Mouse (Mus musculus): ENCODE data around the gene Hilpda. TPM values are rescaled to one million over a fixed set of nuclear protein-coding genes. Genes with fewer than 3 reads are reported as not detected.

Gene Hilpda
- polyA plus RNA-seq (2015; fragmentation: Nextera tagmentation; extraction: Ambion mirVana), result 28.4 and 29.0 TPM in 2 replicates

DNA sequence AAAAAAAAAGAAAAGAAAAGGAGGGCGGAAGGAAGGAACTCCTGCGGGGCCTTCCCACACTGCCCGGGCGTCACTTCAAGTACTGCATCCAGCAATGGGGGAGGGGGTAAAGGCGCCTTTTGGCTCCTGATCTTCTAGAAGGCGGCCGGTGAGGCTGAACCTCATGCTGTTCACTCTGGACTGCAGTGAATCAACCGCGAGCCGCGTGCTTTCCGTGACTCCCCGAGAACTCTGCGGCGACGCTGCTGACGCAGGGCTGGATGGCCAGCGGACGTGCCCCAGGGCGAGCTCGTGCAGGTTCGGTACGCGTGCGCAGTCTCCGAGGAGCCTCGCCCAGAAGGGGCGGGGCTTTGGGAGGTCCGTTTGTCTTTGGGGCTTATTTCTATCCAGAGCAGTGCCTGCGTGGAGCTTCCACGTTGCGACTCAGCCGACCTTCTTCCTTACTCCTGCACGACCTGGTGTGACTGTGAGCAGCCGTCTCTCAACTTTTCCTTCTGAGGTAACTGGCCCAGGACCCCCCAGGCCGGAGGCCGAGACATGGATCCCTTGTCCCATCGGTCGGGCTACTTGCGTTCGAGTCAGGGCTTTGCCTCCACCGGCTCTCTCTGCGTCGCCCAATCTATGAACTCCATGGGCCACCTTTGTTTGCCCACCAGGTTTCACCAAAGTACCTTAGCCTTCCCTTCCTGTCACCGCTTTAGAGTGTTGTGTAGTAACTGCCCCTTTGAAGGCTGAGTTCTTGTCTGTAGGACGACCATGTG, at the start of gene Hilpda:
TSS of gene Hilpda (plus strand) at position 177 of the 761 bp plus-strand sequence.
- Histone ChIP-seq H3K4me1 (peaks cover 13% of the 10 kb centered on the region), H3K27me3 (replicated peaks) (no peaks in the 10 kb centered on the region), H3K9me3 (replicated peaks) (no peaks in the 10 kb centered on the region), H3K4me3 (replicated peaks) (peak within 1 kb of the TSS; percentile 61), H3K27ac (replicated peaks) (peak within 1 kb of the TSS; percentile 79), H3K4me2 (peak within 1 kb of the TSS; percentile 79), H3K9ac (replicated peaks) (peak within 1 kb of the TSS; percentile 71), H3K36me3 (peaks cover 5% of the 10 kb centered on the region; the same call in 1 of the 2 replicates)
- ATAC-seq (ENCODE audit: low FRiP score), result peak; percentile 93
- WGBS, result under 1% methylated on average over 46 of the region's 46 CpGs

DNA sequence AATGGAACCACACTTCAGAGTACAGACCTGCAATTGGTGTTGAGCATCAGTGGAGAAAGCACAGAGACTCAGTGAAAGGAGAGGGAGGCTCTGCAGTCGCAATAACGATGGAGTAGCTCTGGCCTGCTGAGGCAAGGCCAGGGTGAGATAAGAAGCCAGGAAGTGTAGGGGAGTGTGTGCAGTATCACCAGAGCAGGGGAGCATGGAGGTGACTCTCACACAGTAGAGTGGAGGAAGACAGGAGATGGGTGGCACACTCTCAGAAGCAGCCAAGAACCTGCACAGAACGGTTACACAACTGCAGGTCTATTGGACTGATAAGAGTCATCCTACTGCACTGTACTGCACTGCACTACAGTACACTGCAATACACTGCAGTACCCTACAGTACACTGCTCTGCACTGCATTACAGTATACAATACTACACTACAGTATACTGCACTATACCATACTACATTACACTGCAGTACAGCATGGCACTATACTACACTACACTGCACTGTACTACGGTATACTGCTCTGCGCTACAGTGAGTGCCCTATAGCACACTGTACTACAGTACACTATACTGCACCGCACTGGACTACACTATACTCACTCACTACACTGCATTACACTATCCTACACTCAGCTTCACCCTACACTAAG, 42.9 kb upstream of the Hilpda start:
- no peak overlapping the region for H3K4me2 ChIP-seq
- H3K36me3 ChIP-seq, result no peaks in the 10 kb centered on the region
- no peak overlapping the region for H3K9ac ChIP-seq (replicated peaks)
- WGBS, result 91% methylated on average over 6 of the region's 6 CpGs
- ATAC-seq (ENCODE audit: low FRiP score), result no peak; the same call in 1 of the 2 replicates
- H3K27ac ChIP-seq (replicated peaks), result no peak overlapping the region
- no peaks in the 10 kb centered on the region for H3K4me1 ChIP-seq
- H3K4me3 ChIP-seq (replicated peaks), result no peak overlapping the region
- H3K9me3 ChIP-seq (replicated peaks), result no peaks in the 10 kb centered on the region
- no peaks in the 10 kb centered on the region for H3K27me3 ChIP-seq (replicated peaks)

DNA sequence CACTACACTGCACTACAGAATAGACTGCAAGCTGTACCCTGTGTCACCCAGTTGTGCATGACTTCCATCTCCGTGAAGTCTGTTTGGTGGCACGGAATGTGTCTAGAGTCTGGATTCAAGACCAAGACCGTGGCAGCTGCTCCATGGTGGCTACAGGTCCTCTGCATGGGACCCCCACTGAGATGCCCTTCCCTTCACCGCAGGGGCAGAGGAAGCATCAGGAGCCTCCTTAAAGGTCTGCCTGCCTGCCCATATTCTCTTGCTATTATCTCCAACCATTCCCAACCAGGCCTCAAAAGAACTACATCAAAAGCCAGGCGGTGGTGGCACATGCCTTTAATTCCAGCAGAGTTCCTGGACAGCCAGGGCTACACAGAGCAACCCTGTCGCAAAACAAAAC, 41.9 kb upstream of the Hilpda start:
- ATAC-seq (ENCODE audit: low FRiP score), result no peak
- 64% methylated on average over 6 of the region's 6 CpGs for WGBS
- Histone ChIP-seq H3K4me1 (no peaks in the 10 kb centered on the region), H3K27me3 (replicated peaks) (no peaks in the 10 kb centered on the region), H3K4me3 (replicated peaks) (no peak overlapping the region), H3K9me3 (replicated peaks) (no peaks in the 10 kb centered on the region), H3K4me2 (no peak overlapping the region), H3K36me3 (no peaks in the 10 kb centered on the region), H3K9ac (replicated peaks) (no peak overlapping the region), H3K27ac (replicated peaks) (no peak overlapping the region)

DNA sequence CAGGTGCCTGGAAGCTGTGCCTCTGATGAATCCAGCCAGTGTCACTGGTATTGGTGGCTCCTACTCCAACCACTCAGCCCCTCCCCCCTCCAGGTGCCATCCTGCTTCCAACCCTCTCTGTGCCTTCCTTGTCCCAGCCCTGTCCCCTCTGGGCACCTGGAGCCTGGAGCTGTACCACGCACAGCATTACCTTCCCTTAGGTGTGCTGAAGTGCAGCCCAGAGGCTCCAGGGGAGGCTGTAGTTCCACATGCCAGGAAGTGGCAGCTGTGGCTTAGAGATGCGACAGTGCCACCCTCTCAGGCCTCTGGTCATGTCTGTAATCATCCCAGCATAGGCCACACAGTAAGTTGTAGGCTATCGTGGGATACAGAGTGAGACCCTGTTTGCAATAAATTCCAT, 40.5 kb upstream of the Hilpda start:
- no peak overlapping the region for H3K9ac ChIP-seq (replicated peaks)
- no peak for ATAC-seq (ENCODE audit: low FRiP score)
- H3K4me1 ChIP-seq, result no peaks in the 10 kb centered on the region
- WGBS, result 77% methylated on average over 3 of the region's 3 CpGs
- no peaks in the 10 kb centered on the region for H3K27me3 ChIP-seq (replicated peaks)
- no peaks in the 10 kb centered on the region for H3K36me3 ChIP-seq
- no peak overlapping the region for H3K4me2 ChIP-seq
- no peak overlapping the region for H3K27ac ChIP-seq (replicated peaks)
- no peak overlapping the region for H3K4me3 ChIP-seq (replicated peaks)
- H3K9me3 ChIP-seq (replicated peaks), result no peaks in the 10 kb centered on the region

DNA sequence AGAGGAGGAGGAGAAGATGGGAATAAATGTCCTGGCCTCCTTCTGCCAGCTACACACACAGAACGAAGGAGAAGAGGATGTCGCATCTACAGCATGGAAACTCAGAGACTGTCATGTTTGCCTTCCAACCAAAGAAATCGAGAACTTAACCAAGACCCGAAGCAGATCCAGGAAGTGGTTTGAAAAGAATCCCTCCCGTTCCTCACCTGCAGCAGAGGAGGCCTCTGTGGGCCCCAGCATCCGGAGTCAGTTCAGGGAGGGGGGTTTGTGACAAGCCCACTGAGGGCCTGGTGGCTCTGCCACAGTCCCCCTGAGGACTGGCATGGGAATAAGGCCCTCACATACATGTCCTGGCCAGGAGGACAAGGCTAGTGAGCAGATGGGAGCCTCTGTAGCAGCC, 40.0 kb upstream of the Hilpda start:
- Histone ChIP-seq H3K36me3 (no peaks in the 10 kb centered on the region), H3K9ac (replicated peaks) (no peak overlapping the region), H3K27ac (replicated peaks) (no peak overlapping the region), H3K4me3 (replicated peaks) (no peak overlapping the region), H3K4me1 (no peaks in the 10 kb centered on the region), H3K27me3 (replicated peaks) (no peaks in the 10 kb centered on the region), H3K9me3 (replicated peaks) (no peaks in the 10 kb centered on the region), H3K4me2 (no peak overlapping the region)
- WGBS, result 89% methylated on average over 6 of the region's 6 CpGs
- no peak for ATAC-seq (ENCODE audit: low FRiP score)

DNA sequence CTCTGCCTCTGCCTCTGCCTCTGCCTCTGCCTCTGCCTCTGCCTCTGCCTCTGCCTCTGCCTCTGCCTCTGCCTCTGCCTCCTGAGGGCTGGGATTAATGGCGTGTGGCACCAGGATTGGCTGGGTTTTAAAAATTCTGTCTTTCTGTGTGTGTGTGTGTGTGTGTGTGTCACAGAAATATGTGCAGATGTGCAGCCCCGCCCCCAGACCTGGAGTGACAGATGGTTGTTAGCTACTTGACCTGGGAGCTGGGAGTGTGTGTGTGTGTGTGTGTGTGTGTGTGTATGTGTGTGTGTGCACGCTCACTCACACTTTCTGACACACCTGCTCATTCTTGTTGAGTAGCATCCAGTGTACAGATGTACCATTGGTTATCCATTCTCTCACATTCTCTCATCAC, 38.6 kb upstream of the Hilpda start:
- WGBS, result 79% methylated on average over 3 of the region's 3 CpGs
- no peaks in the 10 kb centered on the region for H3K27me3 ChIP-seq (replicated peaks)
- H3K4me3 ChIP-seq (replicated peaks), result no peak overlapping the region
- H3K4me2 ChIP-seq, result no peak overlapping the region
- H3K27ac ChIP-seq (replicated peaks), result no peak overlapping the region
- H3K9ac ChIP-seq (replicated peaks), result no peak overlapping the region
- H3K36me3 ChIP-seq, result no peaks in the 10 kb centered on the region
- no peaks in the 10 kb centered on the region for H3K9me3 ChIP-seq (replicated peaks)
- no peaks in the 10 kb centered on the region for H3K4me1 ChIP-seq
- ATAC-seq (ENCODE audit: low FRiP score), result no peak

DNA sequence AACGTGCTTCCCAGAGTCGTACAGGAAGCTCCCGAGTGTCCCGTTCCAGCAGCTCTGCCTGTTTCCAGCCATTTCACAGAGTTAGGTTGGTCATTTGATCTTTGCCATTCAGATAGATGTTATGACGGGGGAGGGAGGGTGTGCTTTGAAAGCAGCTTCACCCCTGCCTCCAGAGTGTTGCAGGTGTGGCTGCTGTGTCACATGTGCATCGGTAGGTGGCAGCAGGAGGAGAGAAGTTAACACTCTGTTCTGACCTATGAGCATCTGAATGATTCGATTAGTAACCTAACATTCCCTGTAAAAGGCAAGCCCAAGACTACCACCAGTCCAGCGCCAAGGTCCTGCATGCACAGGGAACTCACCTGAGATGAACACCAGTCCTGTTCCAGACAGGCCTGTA, 38.0 kb upstream of the Hilpda start:
- H3K27me3 ChIP-seq (replicated peaks), result no peaks in the 10 kb centered on the region
- no peak overlapping the region for H3K4me3 ChIP-seq (replicated peaks)
- no peak overlapping the region for H3K9ac ChIP-seq (replicated peaks)
- H3K9me3 ChIP-seq (replicated peaks), result no peaks in the 10 kb centered on the region
- H3K4me2 ChIP-seq, result no peak overlapping the region
- no peak overlapping the region for H3K27ac ChIP-seq (replicated peaks)
- WGBS, result 54% methylated on average over 8 of the region's 8 CpGs
- no peaks in the 10 kb centered on the region for H3K36me3 ChIP-seq
- ATAC-seq (ENCODE audit: low FRiP score), result 0 out of 2 replicates have a peak, but pooled peaks have one; percentile 38
- no peaks in the 10 kb centered on the region for H3K4me1 ChIP-seq

DNA sequence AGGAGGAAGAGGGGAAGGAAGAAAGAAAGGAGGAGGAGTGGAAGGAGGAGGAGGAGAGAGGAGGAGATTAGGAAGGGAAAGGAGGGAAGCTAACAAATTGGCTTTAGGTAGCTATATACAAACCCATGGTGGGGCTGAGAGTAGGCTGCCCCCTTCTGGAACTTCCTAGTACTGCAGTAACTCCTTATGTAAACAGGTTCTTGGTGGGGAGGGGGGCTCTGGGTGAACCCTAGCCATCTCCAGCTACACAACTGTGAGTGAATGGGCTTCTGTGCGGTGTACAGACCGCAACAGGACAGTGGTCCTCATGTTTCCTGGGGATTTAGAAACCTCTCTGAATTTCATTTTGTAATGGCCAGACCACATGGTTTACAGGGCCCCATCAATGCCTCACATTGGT, 31.5 kb upstream of the Hilpda start:
- H3K27ac ChIP-seq (replicated peaks), result no peak overlapping the region
- H3K4me2 ChIP-seq, result no peak overlapping the region
- no peak overlapping the region for H3K4me3 ChIP-seq (replicated peaks)
- no peak for ATAC-seq (ENCODE audit: low FRiP score)
- no peaks in the 10 kb centered on the region for H3K9me3 ChIP-seq (replicated peaks)
- H3K27me3 ChIP-seq (replicated peaks), result no peaks in the 10 kb centered on the region
- 42% methylated on average over 2 of the region's 2 CpGs for WGBS
- H3K4me1 ChIP-seq, result no peaks in the 10 kb centered on the region
- H3K36me3 ChIP-seq, result no peaks in the 10 kb centered on the region
- H3K9ac ChIP-seq (replicated peaks), result no peak overlapping the region

DNA sequence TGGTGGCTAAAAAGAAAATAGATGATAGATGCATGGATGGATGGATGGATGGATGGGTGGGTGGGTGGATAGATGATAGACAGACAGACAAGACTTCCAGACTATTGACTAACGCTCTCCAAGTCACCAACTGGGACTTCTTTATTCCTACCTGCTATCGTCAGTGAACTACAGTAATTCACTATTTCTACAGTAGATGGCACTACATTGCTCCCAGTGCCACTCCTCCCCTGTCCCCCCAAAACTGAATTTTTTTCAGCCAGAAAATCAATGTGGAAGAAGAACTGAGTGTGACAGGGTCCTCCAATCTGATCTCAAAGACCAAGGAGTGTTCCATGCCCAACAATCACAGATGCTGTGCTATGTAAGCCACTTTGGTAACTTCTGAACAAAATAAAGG, 30.6 kb upstream of the Hilpda start:
- 47% methylated on average over 2 of the region's 2 CpGs for WGBS
- no peaks in the 10 kb centered on the region for H3K4me1 ChIP-seq
- ATAC-seq (ENCODE audit: low FRiP score), result no peak

DNA sequence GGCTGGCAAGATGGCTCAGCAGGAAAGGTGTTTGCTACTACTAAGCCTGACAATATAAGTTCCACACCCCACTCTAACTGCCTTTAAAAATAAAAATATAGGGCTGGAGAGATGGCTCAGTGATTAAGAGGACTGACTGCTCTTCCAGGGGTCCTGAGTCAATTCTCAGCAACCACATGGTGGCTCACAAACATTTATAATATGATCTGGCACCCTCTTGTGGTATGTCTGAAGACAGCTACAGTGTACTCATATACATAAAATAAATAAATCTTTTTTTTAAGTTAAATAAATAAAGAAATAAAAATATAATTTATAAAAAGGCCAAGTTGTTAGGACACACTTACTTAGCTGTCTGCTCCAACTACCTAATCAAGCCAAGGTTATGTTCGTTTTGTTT, 30.0 kb upstream of the Hilpda start:
- Histone ChIP-seq H3K36me3 (no peaks in the 10 kb centered on the region), H3K9me3 (replicated peaks) (no peaks in the 10 kb centered on the region), H3K9ac (replicated peaks) (no peak overlapping the region), H3K4me3 (replicated peaks) (no peak overlapping the region), H3K4me1 (no peaks in the 10 kb centered on the region), H3K27me3 (replicated peaks) (no peaks in the 10 kb centered on the region), H3K4me2 (no peak overlapping the region), H3K27ac (replicated peaks) (no peak overlapping the region)
- no peak for ATAC-seq (ENCODE audit: low FRiP score)
- 69% methylated on average over 1 of the region's 1 CpGs for WGBS

More for the DNA sequence above, 30.6 kb upstream of the Hilpda start:
- Histone ChIP-seq H3K27me3 (replicated peaks) (no peaks in the 10 kb centered on the region), H3K9ac (replicated peaks) (no peak overlapping the region), H3K4me3 (replicated peaks) (no peak overlapping the region), H3K9me3 (replicated peaks) (no peaks in the 10 kb centered on the region), H3K36me3 (no peaks in the 10 kb centered on the region), H3K4me2 (no peak overlapping the region), H3K27ac (replicated peaks) (no peak overlapping the region)

DNA sequence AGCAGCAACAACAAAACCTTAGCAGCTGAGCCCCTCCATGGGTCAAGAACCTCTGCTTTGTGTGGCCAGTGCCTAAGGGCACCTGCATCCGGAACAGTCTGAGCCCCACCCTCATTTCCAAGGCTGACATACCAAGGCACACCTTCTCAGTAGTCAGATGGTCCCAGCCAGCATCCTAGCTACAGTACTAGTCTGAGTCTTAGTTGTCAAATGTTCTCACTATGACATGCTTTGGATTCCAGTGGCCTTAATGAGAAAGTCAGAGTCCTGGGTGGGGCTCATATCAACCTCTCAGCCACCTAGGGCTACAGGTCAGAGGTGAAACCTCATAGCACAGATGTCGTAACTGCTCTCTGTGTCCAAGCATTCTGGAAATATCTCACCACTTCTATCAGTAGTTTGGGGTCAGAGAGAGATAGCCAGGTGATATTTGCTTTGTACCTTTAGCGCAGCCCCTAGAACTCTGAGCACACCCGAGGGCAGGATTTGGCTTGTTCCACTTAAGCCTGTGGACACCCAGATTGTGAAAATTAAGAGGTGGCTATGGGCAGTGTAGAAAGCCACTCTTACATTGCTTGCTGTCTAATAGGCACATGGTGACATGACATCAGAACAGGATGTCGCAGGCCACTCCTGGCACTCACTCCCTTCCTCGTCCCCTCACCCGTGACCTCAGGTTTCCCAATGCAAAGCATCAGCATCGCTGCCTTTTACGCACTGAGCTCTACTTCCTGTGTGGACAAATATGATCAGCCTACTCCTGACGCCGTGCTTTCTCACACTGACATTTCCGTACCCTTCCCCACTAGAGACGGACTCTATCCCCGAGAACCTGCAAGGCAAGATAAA, 26.8 kb upstream of the Hilpda start:
- H3K4me2 ChIP-seq, result no peak overlapping the region
- H3K27me3 ChIP-seq (replicated peaks), result no peaks in the 10 kb centered on the region
- no peaks in the 10 kb centered on the region for H3K36me3 ChIP-seq
- H3K9ac ChIP-seq (replicated peaks), result no peak overlapping the region
- no peaks in the 10 kb centered on the region for H3K9me3 ChIP-seq (replicated peaks)
- ATAC-seq (ENCODE audit: low FRiP score), result no peak
- H3K27ac ChIP-seq (replicated peaks), result no peak overlapping the region
- H3K4me3 ChIP-seq (replicated peaks), result no peak overlapping the region
- 79% methylated on average over 14 of the region's 14 CpGs for WGBS
- no peaks in the 10 kb centered on the region for H3K4me1 ChIP-seq

All from neural tube, embryonic 15.5 days (tissue).